Mouse (Mus musculus) adrenal gland, adult 18-20 months (tissue): ENCODE measurements at regions not wholly inside any gene's neighbourhood (a gene's known extent, or its start where the extent isn't known, plus 50 kb on each side); places are given as distances from the start of the nearest gene placed in this dataset.
"Not testable (repeated sequence)": the region's sequence is repeated elsewhere in the genome, so short reads cannot be mapped to it uniquely, and the experiment has no call there.

ENCODE experiments used
- DNase-seq, 2 experiments: peaks; one replicate each; pipeline ENCODE4 v3.0.0; 2021 to 2022; ENCODE audit warnings: low spot score in 2 of 2

GRCm38 (mm10) chr10:96240591-96240990 lies 104.2 kb downstream of the Gm5426 start:
- DNase-seq = no peak

GRCm38 (mm10) chr10:96253671-96254070 lies 117.3 kb downstream of the Gm5426 start:
- DNase-seq = no peak

DNA sequence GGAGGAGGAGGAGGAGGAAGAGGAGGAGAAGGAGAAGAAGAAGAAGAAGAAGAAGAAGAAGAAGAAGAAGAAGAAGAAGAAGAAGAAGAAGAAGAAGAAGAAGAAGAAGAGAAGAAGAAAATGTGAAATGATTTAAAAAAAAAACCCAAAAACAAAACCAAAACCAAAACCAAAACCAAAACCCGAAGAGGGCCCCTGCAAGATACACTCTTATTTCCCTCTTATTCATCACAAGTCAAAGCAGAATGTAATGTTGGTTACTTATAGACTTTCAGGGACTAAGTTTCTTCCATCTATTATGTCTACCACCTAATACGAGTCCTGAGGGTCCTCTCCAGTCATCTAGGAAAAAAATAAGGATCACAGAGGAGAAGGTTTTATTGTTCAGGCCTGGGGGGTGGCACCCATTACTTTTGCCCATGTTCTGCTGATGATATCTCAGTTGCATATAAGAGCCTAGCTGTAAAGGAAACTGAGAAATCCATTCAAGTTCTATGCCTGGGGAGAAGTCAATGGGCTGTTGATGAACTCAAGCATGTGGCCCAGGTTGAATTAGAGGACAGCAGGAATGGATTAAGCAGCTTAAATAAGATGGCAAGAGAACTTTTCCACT lies 118.0 kb downstream of the Gm5426 start:
- DNase-seq = no peak

DNA sequence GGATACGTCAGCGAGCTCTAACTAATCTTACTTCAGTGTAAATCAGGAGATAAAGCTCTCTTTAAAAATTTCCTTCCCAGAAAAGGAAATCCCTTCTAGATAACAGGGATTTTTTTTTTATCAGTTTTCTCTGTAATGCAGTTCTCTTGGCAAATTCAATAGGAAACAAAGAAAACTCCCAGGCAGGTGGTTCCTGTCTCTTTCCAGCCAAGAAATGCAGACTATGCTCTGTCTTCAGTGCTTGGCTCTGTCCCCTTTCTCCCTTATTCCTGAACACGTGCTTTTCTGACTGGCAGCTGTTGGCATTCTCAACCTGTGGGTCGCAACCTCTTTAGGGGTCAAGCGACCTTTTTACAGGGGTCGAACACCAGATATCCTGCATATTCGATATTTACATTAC lies 121.5 kb downstream of the Gm5426 start:
- no peak for DNase-seq

DNA sequence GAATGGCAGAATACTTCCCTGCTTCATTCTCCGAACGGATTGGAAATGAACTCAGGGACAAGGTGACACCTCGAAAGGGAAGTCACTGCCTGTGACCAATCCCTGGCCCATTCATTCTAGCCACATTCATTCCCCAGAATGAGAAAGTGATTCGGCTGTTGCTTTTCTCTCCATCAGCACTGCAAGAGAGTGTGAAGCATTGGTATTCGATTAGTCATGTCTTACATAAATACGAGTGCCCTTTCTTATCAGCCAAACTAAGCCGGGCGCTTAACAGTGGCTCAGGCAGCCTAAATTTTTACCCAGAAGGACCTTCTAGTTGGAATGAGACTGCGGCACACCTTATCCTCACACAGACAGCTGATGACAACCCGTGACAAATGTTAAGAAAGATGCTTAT lies 122.8 kb downstream of the Gm5426 start:
- no peak for DNase-seq

DNA sequence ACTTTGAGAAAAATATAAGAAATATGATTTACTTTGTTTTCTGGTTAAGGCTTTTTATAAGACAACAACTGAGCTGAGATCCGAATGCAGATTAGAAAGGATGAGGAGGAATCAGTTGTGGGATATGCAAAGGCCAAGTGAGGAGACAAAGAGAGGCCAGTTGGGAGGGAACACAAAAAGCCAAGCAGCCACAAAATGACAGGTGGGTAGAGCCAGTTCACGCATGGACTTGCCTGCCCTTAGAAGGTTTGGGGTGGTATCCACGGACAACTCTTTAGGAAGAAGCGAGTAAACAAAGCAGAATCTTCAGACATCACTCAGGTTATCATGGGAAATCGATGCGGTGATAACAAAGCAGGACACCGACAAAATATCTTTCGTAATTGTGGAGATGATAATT lies 123.2 kb downstream of the Gm5426 start:
- no peak for DNase-seq

DNA sequence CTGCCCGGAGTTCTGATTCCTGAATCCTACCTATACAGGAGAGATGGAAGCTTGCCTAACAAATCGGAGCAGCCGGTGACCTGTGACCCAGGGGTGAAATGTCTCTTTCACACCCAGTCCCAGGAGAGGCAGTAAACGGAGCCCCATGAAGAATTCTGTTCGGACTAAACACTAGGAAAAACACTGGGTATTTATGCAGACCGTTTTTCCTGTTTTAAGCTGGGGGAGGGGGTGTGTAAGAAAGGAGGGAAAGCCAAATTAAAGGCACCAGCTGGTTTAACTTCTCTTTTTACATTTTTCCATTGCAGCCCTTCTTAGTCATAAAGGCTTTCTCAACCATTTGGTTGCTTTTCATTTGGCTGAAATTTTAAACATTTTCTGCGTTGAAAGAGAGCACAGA lies 127.1 kb downstream of the Gm5426 start:
- DNase-seq = no peak

DNA sequence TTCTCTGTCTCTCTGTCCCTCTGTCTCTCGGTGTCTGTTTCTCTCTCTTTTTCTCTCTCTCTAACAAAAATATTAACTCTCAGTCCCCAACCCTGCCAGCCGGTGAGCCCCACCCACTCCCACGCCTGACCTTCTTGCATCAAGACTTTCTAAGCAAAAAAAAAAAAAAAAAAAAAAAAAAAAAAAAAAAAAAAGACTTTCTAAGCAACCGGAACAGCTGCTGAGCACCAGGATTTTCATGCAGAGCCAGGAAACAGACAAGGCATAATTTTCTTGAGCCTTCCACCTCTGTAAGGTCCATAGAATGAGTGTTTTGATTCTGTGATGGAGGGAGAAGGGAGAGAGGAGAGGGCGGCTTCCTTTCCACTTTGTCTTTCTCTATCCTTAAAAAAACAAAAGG lies 128.0 kb downstream of the Gm5426 start:
- DNase-seq = no peak

GRCm38 (mm10) chr10:96264866-96265265 lies 128.5 kb downstream of the Gm5426 start:
- no peak for DNase-seq

DNA sequence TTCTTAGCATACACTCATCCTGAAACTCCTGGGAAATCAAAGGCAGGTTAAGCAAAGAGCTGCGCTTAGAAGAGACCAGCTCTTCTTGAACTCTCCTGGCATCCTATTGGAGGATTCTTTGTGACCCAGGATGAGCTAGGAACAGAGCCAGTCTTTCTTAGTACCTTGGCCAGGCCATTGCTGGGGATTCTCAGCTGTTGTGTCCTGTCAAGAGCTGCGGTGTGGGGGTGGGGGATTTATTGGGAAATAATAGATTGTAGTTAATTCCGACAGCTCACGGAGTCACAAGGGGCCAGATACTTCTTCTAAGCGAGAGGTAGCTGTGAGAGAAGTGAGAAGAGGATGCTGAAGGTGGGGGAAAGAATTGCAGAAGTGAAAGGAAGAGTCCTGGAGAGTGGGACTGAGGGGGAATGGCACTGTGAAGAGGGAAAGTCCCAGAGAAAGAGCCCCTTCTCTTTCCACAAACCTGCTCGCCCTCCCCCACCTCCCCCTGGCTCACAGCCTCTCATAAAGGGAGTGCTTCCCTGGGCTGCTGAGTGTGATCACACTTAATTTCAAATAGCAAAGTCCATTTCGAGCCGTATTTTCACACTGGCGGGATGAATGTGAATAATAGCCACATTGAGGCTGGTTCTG lies 129.8 kb downstream of the Gm5426 start:
- DNase-seq = no peak

GRCm38 (mm10) chr10:96267603-96268002 lies 131.2 kb downstream of the Gm5426 start:
- DNase-seq = no peak

- DNase-seq = no peak
Observed at GRCm38 (mm10) chr10:96273607-96274365, 137.4 kb downstream of the Gm5426 start.

- no peak for DNase-seq
Observed at GRCm38 (mm10) chr10:96280149-96280548, 143.7 kb downstream of the Gm5426 start.

DNA sequence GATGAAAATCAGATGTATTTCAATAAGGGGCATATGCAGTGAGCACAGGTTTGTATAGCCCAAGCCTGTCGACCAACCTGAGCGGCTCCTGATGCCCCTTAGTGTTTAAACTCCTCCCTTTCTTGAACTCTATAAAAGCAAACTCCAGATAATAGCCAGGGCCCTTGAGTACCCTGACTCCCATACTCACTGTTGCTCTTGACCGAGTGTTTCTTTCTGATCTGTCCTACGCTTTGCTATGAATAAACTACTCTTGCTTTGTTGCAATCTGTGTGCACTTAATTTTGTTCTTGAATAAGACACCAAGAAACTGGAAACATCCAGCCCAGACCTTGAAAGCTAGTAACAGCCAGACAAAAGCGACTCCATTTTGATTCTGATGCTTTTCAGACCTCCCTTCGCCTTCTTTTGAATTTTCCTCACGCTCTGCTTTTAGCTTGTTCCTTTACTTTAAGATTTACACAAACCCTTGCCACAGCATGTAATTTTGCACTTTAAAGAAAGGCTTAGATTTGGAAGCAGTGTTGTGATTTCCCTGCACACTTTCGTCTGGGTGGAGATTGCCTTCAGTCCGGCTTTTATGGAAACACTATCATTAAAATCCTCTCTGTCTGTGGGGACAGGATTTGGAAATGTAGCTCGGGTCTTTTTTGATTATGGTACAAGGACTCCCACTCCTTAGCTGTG lies 149.1 kb downstream of the Gm5426 start:
- no peak for DNase-seq

DNA sequence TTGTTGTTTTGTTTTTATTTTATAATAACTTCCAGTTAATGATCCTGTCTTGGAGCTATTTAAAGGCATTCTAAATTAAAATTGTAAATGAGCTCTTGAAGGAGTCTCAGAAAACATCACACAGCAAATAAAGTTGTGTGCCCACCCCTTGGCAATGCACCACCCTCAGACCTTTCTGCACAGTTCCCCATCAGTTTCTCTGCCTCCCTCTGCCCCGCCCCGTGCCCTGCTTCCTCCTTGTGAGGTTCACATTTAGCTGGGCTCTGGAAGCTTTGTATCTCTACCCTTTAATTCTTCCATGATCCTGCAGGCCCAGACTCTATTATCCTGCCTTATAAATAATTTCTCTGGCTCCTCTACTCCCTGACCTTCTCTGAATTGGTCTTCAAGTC lies 149.7 kb downstream of the Gm5426 start:
- no peak for DNase-seq

DNA sequence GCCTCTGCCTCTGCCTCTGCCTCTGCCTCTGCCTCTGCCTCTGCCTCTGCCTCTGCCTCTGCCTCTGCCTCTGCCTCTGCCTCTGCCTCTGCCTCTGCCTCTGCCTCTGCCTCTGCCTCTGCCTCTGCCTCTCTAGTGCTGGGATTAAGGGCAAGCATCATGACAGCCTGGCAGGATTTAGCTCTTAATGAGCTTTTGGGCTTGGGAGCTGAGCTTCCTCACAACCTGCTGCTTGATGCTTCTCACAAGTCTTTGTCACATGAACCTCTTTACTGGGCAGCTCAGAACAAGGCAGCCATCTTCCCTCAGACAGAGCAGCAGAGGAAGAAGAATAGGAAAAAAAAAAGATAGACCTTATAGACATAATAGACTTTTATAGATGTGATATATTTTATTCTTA lies 152.6 kb downstream of the Gm5426 start:
- not testable (repeated sequence) for DNase-seq

GRCm38 (mm10) chr10:96293622-96294021 lies 157.2 kb downstream of the Gm5426 start:
- no peak for DNase-seq

GRCm38 (mm10) chr10:96294666-96295065 lies 158.3 kb downstream of the Gm5426 start:
- DNase-seq = no peak

- no peak for DNase-seq
Observed at GRCm38 (mm10) chr10:96297658-96298057, 161.3 kb downstream of the Gm5426 start.

- DNase-seq = no peak
Observed at GRCm38 (mm10) chr10:96298566-96298965, 162.2 kb downstream of the Gm5426 start.

DNA sequence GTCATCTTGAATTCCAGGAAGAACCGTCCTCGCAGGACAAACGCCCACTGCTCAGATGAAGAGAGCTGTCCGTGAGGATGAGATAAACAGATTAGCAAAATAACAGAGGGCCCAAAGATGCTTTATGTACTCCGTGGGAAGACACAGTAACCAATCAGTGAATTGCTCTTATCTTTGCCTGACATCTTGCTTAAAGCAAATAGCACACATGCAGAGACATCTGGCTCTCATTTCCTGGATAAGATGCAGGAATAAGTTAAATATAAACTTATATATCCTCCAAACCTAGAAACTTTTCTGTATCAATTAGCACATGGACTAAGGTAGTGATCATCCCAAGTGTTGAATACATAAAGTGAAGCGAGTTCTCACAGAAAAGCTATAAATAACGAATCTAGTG lies 169.3 kb downstream of the Gm5426 start:
- no peak for DNase-seq
